Mouse (Mus musculus): ENCODE results near the gene Sbno2.

The Sbno2 gene

GRCm38 (mm10) chr10:80016931-80017330 lies 88.4 kb downstream of the Sbno2 start:
- no peak for DNase-seq (ENCODE audit: low spot score)

GRCm38 (mm10) chr10:80016511-80016910 lies 88.9 kb downstream of the Sbno2 start, which contains the start of gene Arhgap45:
TSS of gene Arhgap45 (plus strand) at chr10:80016653.
- DNase-seq (ENCODE audit: low spot score): no peak

DNA sequence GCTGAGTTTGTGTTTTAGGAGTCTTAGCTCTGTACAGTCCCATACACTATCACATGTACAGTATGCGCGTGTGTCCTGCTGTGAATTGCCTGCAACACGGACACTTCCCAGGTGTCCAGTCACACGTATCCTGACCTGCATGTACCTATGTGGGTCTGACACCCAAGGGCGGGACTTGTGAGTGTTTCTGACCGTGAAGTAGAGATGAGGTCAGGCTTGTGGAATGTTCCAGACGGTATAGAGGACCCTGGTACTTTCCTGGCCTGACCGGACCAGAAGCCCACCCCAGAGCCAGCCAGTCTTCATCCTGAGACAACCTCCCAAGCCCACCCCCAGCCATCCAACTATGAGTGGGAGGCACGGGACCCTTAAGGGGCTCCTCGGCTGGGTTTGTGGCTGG lies 89.8 kb downstream of the Sbno2 start:
- DNase-seq (ENCODE audit: low spot score): no peak

GRCm38 (mm10) chr10:80014484-80015290 lies 90.7 kb downstream of the Sbno2 start:
- no peak for DNase-seq (ENCODE audit: low spot score)

DNA sequence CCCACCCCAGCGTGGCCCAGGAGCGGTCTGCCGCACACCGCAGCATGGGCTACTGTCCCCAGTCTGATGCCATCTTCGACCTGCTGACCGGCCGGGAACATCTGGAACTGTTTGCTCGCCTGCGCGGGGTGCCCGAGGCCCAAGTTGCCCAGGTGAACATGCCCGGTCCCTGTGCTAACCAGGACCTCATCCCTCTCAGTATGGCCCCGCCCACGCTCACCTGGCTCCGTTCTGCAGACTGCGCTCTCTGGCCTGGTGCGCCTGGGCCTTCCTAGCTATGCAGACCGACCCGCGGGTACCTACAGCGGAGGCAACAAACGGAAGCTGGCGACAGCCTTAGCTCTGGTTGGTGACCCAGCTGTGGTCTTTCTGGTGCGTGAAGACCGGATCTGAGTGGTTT lies 91.8 kb downstream of the Sbno2 start:
- no peak for DNase-seq (ENCODE audit: low spot score)

GRCm38 (mm10) chr10:80011740-80012139 lies 93.6 kb downstream of the Sbno2 start:
- DNase-seq (ENCODE audit: low spot score): no peak

All from testis, postnatal 10 days (tissue).